Mouse (Mus musculus): ENCODE data around the gene Rgl1. TPM values are rescaled to one million over a fixed set of nuclear protein-coding genes. Genes with fewer than 3 reads are reported as not detected.

Rgl1 gene
- total RNA-seq, 1 experiment from 2014 or later: 14.3 TPM

DNA sequence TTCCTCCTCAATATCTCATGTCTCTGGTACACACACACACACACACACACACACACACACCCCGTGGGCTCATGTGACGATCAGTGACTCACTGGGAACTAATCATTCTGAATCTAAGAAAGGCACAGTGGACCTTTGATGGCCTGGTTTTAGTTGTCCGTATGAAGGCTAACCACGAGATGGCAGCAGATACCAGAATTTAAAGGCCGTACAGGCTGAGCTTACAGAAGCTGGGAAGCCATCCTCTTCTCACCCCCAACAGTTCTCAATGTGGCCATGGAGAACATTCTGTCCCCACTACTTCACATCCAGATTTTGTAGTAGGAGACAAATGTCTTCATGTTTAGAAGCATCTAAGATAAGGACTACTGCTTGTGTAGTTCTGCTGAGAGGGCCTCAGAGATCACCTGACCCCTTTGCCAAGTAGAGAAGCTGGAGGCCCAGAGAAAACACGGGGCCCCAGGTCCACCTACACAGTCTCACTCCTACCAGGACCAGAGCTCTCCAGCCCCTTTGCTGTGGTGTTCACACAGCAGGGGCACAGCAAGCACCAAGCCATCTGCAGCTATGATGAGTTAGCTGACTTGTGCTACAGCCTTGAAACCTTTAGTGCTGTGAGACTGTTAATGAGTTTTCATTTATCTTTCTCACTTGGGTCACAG, 241.0 kb downstream of the Rgl1 start:
- ATAC-seq (replicated peaks in 1 of 2; ENCODE audit: insufficient read depth in 1 of 2, low FRiP score in 2 of 2, low TSS enrichment in 1 of 2, low read depth in 1 of 2, poor library complexity in 2 of 2, severe bottlenecking in 2 of 2): peak; percentile 63 to 75

- no peak for ATAC-seq (replicated peaks in 1 of 2; ENCODE audit: insufficient read depth in 1 of 2, low FRiP score in 2 of 2, low TSS enrichment in 1 of 2, low read depth in 1 of 2, poor library complexity in 2 of 2, severe bottlenecking in 2 of 2)
These were observed 241.9 kb downstream of the Rgl1 start for GRCm38 (mm10) chr1:152524098-152524892.

- ATAC-seq (replicated peaks in 1 of 2; ENCODE audit: insufficient read depth in 1 of 2, low FRiP score in 2 of 2, low TSS enrichment in 1 of 2, low read depth in 1 of 2, poor library complexity in 2 of 2, severe bottlenecking in 2 of 2): no peak
These were observed 242.9 kb downstream of the Rgl1 start for GRCm38 (mm10) chr1:152523292-152523691.

DNA sequence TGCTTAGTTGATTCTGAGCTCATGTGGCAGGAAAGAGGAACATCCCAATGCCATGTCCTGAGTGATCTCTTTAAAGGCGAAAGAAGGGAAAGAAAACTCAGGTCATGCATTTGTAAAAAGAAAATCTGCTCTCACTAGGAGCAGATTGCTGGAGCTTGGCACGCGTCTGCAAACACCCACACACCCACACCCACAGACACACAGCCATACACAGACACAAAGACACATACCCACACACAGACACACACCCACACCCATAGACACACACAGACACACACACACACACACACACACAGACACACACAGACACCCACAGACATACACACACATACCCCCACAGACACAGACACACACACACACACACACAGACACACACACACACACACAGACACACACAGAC, 243.9 kb downstream of the Rgl1 start:
- no peak for ATAC-seq (replicated peaks in 1 of 2; ENCODE audit: insufficient read depth in 1 of 2, low FRiP score in 2 of 2, low TSS enrichment in 1 of 2, low read depth in 1 of 2, poor library complexity in 2 of 2, severe bottlenecking in 2 of 2)

DNA sequence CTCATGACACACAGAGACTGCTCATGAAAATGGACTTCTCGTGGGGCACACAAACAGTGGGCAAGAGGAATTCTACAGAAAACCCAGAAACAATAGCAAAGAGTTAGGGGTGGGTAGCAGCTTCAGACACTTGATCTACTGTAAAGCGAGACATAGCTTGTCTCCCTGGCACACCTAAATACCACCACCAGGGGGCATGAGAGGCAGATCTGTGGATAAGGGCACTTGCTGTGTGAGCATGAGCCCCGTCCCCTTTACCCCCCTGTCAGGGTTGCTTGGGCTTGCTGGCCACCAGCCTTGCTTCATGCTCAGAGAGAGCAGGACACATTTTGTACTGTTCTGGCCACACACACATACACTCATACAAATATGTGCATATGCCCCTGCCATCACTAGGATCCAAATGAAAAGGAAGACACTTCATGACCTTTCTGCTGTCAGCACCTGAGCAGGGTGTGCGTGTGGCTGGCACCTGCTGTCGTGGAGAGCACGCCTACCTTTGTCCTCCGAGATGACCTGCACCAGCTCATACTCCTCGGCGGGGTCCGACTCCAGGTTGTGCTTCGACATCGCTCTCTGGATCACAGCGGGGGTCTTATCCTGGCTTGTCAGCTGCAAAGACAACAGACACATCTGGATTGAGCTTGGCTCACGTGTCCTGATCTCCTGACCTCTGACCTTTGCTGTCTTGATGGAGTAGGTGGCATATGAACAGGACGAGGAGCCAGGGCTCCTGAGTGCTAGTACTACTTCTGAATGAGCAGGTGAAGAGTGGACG, 245.2 kb downstream of the Rgl1 start:
- ATAC-seq (replicated peaks in 1 of 2; ENCODE audit: insufficient read depth in 1 of 2, low FRiP score in 2 of 2, low TSS enrichment in 1 of 2, low read depth in 1 of 2, poor library complexity in 2 of 2, severe bottlenecking in 2 of 2): peak; percentile 57 to 73; a peak in 1 of 4 replicates

DNA sequence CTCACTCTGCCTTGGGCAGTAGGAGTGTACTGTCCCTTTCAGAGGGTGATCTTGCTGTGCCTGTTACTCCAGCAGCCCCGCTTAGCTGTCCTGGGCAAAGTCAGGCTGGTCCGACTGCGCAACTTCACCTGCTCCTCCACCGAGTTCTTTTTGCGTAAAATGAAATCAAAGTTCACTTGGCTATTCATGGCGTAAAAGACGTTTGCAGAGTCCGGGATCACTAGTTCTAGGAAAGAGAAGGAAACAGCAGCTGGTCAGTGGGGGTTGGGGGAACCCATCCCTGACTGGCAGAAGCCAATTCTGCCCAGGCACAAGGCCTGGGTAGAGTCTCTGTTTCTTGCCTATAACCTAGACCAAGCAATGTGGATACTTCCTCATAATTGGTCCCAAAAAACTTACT, 247.2 kb downstream of the Rgl1 start:
- ATAC-seq (replicated peaks in 1 of 2; ENCODE audit: insufficient read depth in 1 of 2, low FRiP score in 2 of 2, low TSS enrichment in 1 of 2, low read depth in 1 of 2, poor library complexity in 2 of 2, severe bottlenecking in 2 of 2): no peak

DNA sequence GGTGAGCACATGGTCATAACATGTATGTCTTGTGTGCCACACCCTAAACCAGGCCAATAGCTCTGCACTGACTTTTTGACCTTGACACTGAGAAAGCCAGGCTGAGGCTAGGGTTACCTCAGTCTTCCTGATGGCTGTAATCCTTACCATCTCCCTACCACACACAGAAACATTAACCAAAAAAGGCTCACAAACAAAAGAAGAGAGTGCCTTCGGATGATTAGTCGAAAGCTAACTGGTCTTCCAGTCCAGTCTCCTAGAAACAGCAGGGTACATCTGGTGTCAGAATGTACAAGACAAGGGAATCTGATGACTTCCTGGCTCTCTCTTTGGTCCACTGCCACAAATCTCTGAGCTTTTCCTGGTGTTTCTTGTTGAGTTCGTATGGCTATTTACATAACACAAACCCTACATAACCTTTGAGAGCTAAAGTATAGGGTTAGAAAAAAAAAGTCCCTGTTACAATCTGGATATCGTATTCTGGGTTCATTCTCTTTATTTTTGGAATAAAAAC, 249.0 kb downstream of the Rgl1 start:
- no peak for ATAC-seq (replicated peaks in 1 of 2; ENCODE audit: insufficient read depth in 1 of 2, low FRiP score in 2 of 2, low TSS enrichment in 1 of 2, low read depth in 1 of 2, poor library complexity in 2 of 2, severe bottlenecking in 2 of 2)

- no peak for ATAC-seq (replicated peaks in 1 of 2; ENCODE audit: insufficient read depth in 1 of 2, low FRiP score in 2 of 2, low TSS enrichment in 1 of 2, low read depth in 1 of 2, poor library complexity in 2 of 2, severe bottlenecking in 2 of 2)
These were observed 251.9 kb downstream of the Rgl1 start for GRCm38 (mm10) chr1:152514256-152514655.

DNA sequence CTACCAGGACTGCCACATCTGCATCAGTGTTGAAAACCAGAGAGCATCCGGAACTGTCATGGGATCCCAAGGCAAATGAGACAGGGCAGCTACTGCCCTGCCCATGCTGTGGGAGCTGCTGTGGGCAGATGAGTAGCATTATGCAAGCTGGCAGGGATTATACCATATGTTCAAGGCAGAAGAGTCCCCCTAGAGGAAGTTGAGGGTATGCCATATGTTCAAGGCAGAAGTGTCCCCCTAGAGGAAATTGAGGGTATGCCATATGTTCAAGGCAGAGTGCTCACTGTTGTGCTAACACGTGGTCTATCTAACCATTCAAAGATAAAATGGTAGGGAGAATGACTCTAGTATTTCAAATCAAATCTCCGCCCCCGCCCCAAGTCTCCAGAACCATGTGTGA, 254.9 kb downstream of the Rgl1 start:
- ATAC-seq (replicated peaks in 1 of 2; ENCODE audit: insufficient read depth in 1 of 2, low FRiP score in 2 of 2, low TSS enrichment in 1 of 2, low read depth in 1 of 2, poor library complexity in 2 of 2, severe bottlenecking in 2 of 2): peak; percentile 74 to 88

- ATAC-seq (replicated peaks in 1 of 2; ENCODE audit: insufficient read depth in 1 of 2, low FRiP score in 2 of 2, low TSS enrichment in 1 of 2, low read depth in 1 of 2, poor library complexity in 2 of 2, severe bottlenecking in 2 of 2): no peak
These were observed 257.5 kb downstream of the Rgl1 start for GRCm38 (mm10) chr1:152508481-152509220.

DNA sequence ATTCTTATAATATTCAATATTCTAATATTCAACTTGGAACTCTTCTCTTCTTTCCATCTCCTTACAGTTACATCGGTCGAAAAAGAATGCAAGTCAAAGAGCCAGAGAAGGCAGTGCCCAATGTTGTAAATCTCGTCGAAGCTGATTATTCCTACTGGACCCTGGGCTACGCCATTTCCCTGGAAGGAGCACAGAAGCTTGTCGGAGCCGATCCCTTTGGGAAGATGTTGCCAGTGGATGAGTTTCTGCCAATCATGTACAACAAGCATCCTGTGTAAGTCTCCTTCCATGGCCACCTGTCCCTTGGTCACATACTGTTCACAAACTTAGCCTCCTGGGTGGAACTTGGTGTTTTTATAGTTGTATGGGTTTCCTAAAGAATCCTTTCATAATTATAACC, 259.4 kb downstream of the Rgl1 start:
- no peak for ATAC-seq (replicated peaks in 1 of 2; ENCODE audit: insufficient read depth in 1 of 2, low FRiP score in 2 of 2, low TSS enrichment in 1 of 2, low read depth in 1 of 2, poor library complexity in 2 of 2, severe bottlenecking in 2 of 2)

- ATAC-seq (replicated peaks in 1 of 2; ENCODE audit: insufficient read depth in 1 of 2, low FRiP score in 2 of 2, low TSS enrichment in 1 of 2, low read depth in 1 of 2, poor library complexity in 2 of 2, severe bottlenecking in 2 of 2): no peak
These were observed 260.0 kb downstream of the Rgl1 start for GRCm38 (mm10) chr1:152506175-152506574.

DNA sequence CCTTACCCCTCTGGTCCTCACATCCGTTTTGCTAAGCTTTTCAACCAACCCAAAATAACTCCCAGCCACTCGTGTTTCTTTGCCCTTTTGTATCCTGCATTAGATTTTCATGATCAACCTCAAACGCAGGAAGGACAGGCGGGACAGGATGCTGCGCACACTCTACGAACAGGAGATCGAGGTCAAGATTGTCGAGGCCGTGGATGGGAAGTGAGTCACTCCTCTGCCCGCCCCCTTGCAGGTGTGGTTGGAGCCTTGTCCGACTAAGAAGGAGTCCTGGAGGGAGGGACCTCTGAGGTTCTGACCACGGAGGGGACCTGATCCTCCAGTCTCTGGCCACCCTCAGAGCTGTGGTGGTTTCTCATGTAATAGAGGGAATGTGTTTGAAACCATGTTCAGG, 266.3 kb downstream of the Rgl1 start:
- ATAC-seq (replicated peaks in 1 of 2; ENCODE audit: insufficient read depth in 1 of 2, low FRiP score in 2 of 2, low TSS enrichment in 1 of 2, low read depth in 1 of 2, poor library complexity in 2 of 2, severe bottlenecking in 2 of 2): peak; percentile 27 to 45; a peak in 1 of 4 replicates

- no peak for ATAC-seq (replicated peaks in 1 of 2; ENCODE audit: insufficient read depth in 1 of 2, low FRiP score in 2 of 2, low TSS enrichment in 1 of 2, low read depth in 1 of 2, poor library complexity in 2 of 2, severe bottlenecking in 2 of 2)
These were observed 268.6 kb downstream of the Rgl1 start for GRCm38 (mm10) chr1:152497581-152497980.

- ATAC-seq (replicated peaks in 1 of 2; ENCODE audit: insufficient read depth in 1 of 2, low FRiP score in 2 of 2, low TSS enrichment in 1 of 2, low read depth in 1 of 2, poor library complexity in 2 of 2, severe bottlenecking in 2 of 2): no peak
These were observed 269.3 kb downstream of the Rgl1 start for GRCm38 (mm10) chr1:152496831-152497230.

- no peak for ATAC-seq (replicated peaks in 1 of 2; ENCODE audit: insufficient read depth in 1 of 2, low FRiP score in 2 of 2, low TSS enrichment in 1 of 2, low read depth in 1 of 2, poor library complexity in 2 of 2, severe bottlenecking in 2 of 2)
These were observed 273.9 kb downstream of the Rgl1 start for GRCm38 (mm10) chr1:152492258-152492657.

DNA sequence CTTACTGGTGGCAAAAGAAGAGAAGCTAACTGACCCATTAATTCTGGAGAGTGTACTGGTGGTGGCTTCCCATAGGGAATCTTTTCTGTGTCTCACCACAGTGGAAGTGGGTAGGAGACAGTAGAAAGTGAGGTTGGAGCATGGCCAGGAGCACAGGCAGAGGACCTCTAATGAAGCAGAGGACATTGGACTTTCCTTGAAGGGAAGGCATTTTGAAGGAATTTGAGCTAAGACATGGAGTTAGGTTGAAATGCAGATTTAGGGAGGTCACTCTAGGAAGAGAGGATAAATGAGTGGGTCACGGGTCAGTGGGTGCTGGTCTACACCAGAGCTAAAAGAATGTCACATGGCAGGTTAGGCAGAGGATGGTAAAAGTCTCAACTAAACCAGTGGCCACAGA, 275.3 kb downstream of the Rgl1 start:
- ATAC-seq (replicated peaks in 1 of 2; ENCODE audit: insufficient read depth in 1 of 2, low FRiP score in 2 of 2, low TSS enrichment in 1 of 2, low read depth in 1 of 2, poor library complexity in 2 of 2, severe bottlenecking in 2 of 2): no peak

Data from hematopoietic stem cell, adult 5-6 weeks (primary cell).